ENCODE assay signal across 32 mouse cellular contexts in the genomic region with DNA sequence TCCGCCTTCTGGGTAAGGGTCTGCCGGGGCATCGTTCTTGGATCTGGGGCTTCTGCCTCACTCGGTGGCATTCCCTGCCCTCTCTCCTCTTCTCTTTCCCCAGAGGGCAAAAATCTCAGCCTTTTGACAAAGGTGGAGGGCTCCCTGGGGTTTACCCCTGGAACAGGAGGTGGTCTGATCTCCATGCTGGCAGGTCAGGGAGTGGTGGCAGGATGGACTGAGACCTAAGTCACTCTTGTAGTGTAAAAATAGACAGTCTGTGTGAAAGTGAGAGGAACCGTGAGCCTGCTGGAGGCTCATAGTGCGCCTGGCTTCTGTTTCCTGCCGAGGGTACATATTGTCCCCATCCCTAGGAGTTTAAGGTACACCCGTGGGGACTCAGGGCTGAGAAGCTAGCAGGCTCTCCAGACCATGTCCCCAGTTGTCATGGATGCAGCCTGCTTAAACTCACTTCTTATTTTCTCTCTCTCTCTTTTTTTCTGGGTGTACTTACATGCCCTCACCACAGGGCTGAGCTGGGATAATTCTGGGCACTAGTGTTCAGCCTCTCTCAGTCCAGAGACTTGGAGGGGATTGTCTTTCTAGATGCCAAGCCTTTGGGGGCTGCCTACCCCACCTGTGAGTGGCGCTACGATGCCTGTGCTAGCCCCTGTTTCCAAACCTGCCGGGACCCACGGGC. TPM values are rescaled to one million over a fixed set of nuclear protein-coding genes. Genes with fewer than 3 reads are reported as not detected.
DNase-seq lines count a peak whose midpoint lies in the region; ATAC-seq and TF ChIP-seq lines count a peak whose summit lies in the region.
"Had no signal": no experiment of that assay in that cellular context is flagged by ENCODE, and none has a peak within 500 bp of the region (broad histone marks: within the 10 kb centered on the region; RNA-seq: fewer than 3 reads in every experiment).

No protein-coding gene starts in this region.

- H3K36me3 ChIP-seq in midbrain, embryonic 11.5 days (ENCODE audit: control insufficient read depth, insufficient read depth, low read length): no peaks in the 10 kb centered on the region
- H3K36me3 ChIP-seq in midbrain, embryonic 14.5 days (ENCODE audit: control insufficient read depth, insufficient read depth, low read length): no peaks in the 10 kb centered on the region
- H3K36me3 ChIP-seq in myocyte (ENCODE audit: control insufficient read depth, insufficient read depth): no peaks in the 10 kb centered on the region
- H3K36me3 ChIP-seq in stomach, postnatal 0 days (ENCODE audit: control insufficient read depth, insufficient read depth, low read length): no peaks in the 10 kb centered on the region
- H3K36me3 ChIP-seq: embryonic facial prominence, embryonic 12.5 days; liver, embryonic 13.5 days; midbrain, embryonic 15.5 days had no signal

- H3ac ChIP-seq in myocyte (ENCODE audit: control insufficient read depth, insufficient read length): no peak overlapping the region

- intact Hi-C loops in heart, postnatal 25 days (cut with DNase I): no loop called here

- no peak overlapping the region for H3K4me3 ChIP-seq in midbrain, embryonic 11.5 days (ENCODE audit: low read depth, low read length)
- no peak overlapping the region for H3K4me3 ChIP-seq in midbrain, embryonic 14.5 days (replicated peaks; ENCODE audit: low read depth, low read length)
- H3K4me3 ChIP-seq in myocyte: no peak overlapping the region
- no peak overlapping the region for H3K4me3 ChIP-seq in stomach, postnatal 0 days (ENCODE audit: low read depth, low read length)
- H3K4me3 ChIP-seq: embryonic facial prominence, embryonic 12.5 days; liver, embryonic 13.5 days; megakaryocyte, embryonic 14.5 days; midbrain, embryonic 15.5 days had no signal

- H3K4me1 ChIP-seq in midbrain, embryonic 11.5 days (ENCODE audit: control insufficient read depth, insufficient read depth, low read length): no peaks in the 10 kb centered on the region
- no peaks in the 10 kb centered on the region for H3K4me1 ChIP-seq in midbrain, embryonic 14.5 days (ENCODE audit: control insufficient read depth, insufficient read depth, low read length)
- no peaks in the 10 kb centered on the region for H3K4me1 ChIP-seq in stomach, postnatal 0 days (replicated peaks; ENCODE audit: control insufficient read depth, insufficient read depth)
- H3K4me1 ChIP-seq: embryonic facial prominence, embryonic 12.5 days; liver, embryonic 13.5 days; megakaryocyte, embryonic 14.5 days; midbrain, embryonic 15.5 days had no signal

- 87% methylated on average over 12 of the region's 12 CpGs for WGBS in midbrain, embryonic 11.5 days
- WGBS in midbrain, embryonic 14.5 days: 87% methylated on average over 12 of the region's 12 CpGs
- 84% methylated on average over 12 of the region's 12 CpGs for WGBS in stomach, postnatal 0 days

- ATAC-seq in midbrain, embryonic 11.5 days (ENCODE audit: low FRiP score): no peak
- ATAC-seq in midbrain, embryonic 14.5 days (ENCODE audit: low FRiP score, low TSS enrichment): no peak
- no peak for ATAC-seq in stomach, postnatal 0 days (ENCODE audit: low FRiP score, low TSS enrichment)
- ATAC-seq: forebrain, embryonic 16.5 days; intestine, embryonic 16.5 days; lung, postnatal 0 days; midbrain, embryonic 15.5 days had no signal

- H3K79me2 ChIP-seq in myocyte (ENCODE audit: control insufficient read depth, insufficient read depth): no peaks in the 10 kb centered on the region

- DNase-seq in heart, adult 11 months: peak; percentile 83
- DNase-seq in heart, postnatal 25 days (ENCODE audit: low spot score): no peak
- DNase-seq in midbrain, embryonic 11.5 days (ENCODE audit: low spot score, missing footprints): peak; percentile 78
- no peak for DNase-seq in midbrain, embryonic 14.5 days
- DNase-seq in stomach, postnatal 0 days (ENCODE audit: low spot score): no peak
- DNase-seq in natural killer cell, adult 2 months (ENCODE audit: low spot score in 2 of 2): no peak
- DNase-seq: adrenal gland, adult 8-10 months; B cell, adult 2 months; cerebellum, adult 9-11 months; embryo, embryonic 11 days; heart, postnatal 14 days; kidney, adult 8-10 months; kidney, postnatal 10 days; left cerebral cortex, postnatal 4 days; liver, embryonic 13.5 days; lung, adult 18-20 months; lung, postnatal 4 days; right cerebral cortex, postnatal 25 days; spleen, adult 18-20 months; thymus, adult 18-20 months; thymus, postnatal 25 days had no signal

- H3K4me2 ChIP-seq in midbrain, embryonic 11.5 days: no peak overlapping the region
- H3K4me2 ChIP-seq in midbrain, embryonic 14.5 days (ENCODE audit: low read length): no peak overlapping the region
- H3K4me2 ChIP-seq in myocyte (ENCODE audit: low read depth): peak overlapping the region; percentile 36
- H3K4me2 ChIP-seq in stomach, postnatal 0 days (replicated peaks; ENCODE audit: low read depth): no peak overlapping the region
- H3K4me2 ChIP-seq: embryonic facial prominence, embryonic 12.5 days; liver, embryonic 13.5 days; midbrain, embryonic 15.5 days had no signal

- no peaks in the 10 kb centered on the region for H3K27me3 ChIP-seq in midbrain, embryonic 11.5 days (ENCODE audit: control insufficient read depth, insufficient read depth, low read length)
- H3K27me3 ChIP-seq in midbrain, embryonic 14.5 days (ENCODE audit: control insufficient read depth, insufficient read depth, low read length): no peaks in the 10 kb centered on the region
- no peaks in the 10 kb centered on the region for H3K27me3 ChIP-seq in myocyte (ENCODE audit: control insufficient read depth, insufficient read depth, insufficient read length)
- H3K27me3 ChIP-seq in stomach, postnatal 0 days (ENCODE audit: control insufficient read depth, insufficient read depth, low read length): no peaks in the 10 kb centered on the region
- H3K27me3 ChIP-seq: embryonic facial prominence, embryonic 12.5 days; midbrain, embryonic 15.5 days had no signal

- no peak overlapping the region for H3K9ac ChIP-seq in midbrain, embryonic 11.5 days (ENCODE audit: low read length)
- H3K9ac ChIP-seq in midbrain, embryonic 14.5 days (replicated peaks; ENCODE audit: low read length): no peak overlapping the region
- no peak overlapping the region for H3K9ac ChIP-seq in stomach, postnatal 0 days (ENCODE audit: low read length)
- H3K9ac ChIP-seq: embryonic facial prominence, embryonic 12.5 days; liver, embryonic 13.5 days; midbrain, embryonic 15.5 days had no signal

- no peak overlapping the region for H3K27ac ChIP-seq in midbrain, embryonic 11.5 days (ENCODE audit: low read depth, low read length)
- H3K27ac ChIP-seq in midbrain, embryonic 14.5 days (replicated peaks; ENCODE audit: low read depth, low read length): no peak overlapping the region
- H3K27ac ChIP-seq in stomach, postnatal 0 days (replicated peaks): no peak overlapping the region
- H3K27ac ChIP-seq: embryonic facial prominence, embryonic 12.5 days; liver, embryonic 13.5 days; midbrain, embryonic 15.5 days had no signal

- 0 out of 2 replicates have a peak, but pooled peaks have one; percentile 14 for TF ChIP-seq CTCF in stomach, postnatal 0 days (IDR thresholded peaks at IDR 0.05; ENCODE audit: low read depth)

- H3K9me3 ChIP-seq in midbrain, embryonic 11.5 days (ENCODE audit: control insufficient read depth, low read length): no peaks in the 10 kb centered on the region
- H3K9me3 ChIP-seq in midbrain, embryonic 14.5 days (ENCODE audit: control insufficient read depth, low read length): no peaks in the 10 kb centered on the region
- H3K9me3 ChIP-seq in stomach, postnatal 0 days (ENCODE audit: control insufficient read depth, low read length): no peaks in the 10 kb centered on the region
- H3K9me3 ChIP-seq: embryonic facial prominence, embryonic 12.5 days; liver, embryonic 13.5 days; megakaryocyte, embryonic 14.5 days; midbrain, embryonic 15.5 days had no signal

- no peak for TF ChIP-seq POLR2A in myocyte (IDR thresholded peaks at IDR 0.05; ENCODE audit: insufficient read length, low read depth)

- no peak for TF ChIP-seq EP300 in stomach, postnatal 0 days (optimal IDR thresholded peaks at IDR 0.05)

TF ChIP-seq in myocyte, 11 proteins besides CTCF, POLR2A, EP300 and RAD21:
- no peak for TF ChIP-seq MYOG (IDR thresholded peaks at IDR 0.05; ENCODE audit: control insufficient read depth in 1 of 3, insufficient read depth in 1 of 3, insufficient read length in 2 of 3, low read depth in 2 of 3)
- TF ChIP-seq MAX (IDR thresholded peaks at IDR 0.05; ENCODE audit: low read depth): no peak
- no peak for TF ChIP-seq TCF3 (IDR thresholded peaks at IDR 0.05; ENCODE audit: insufficient read length, low read depth)
TF ChIP-seq in myocyte: peak in this region for 0.

RNA-seq across cellular contexts. Expression of a gene that starts 44.5 kb away (rescaled TPM):
- not detected for total RNA-seq in heart, postnatal 25 days (2021)
- not detected in 2 replicates for polyA plus RNA-seq in midbrain, embryonic 11.5 days (2014; fragmentation: Nextera tagmentation; extraction: Ambion mirVana)
- polyA plus RNA-seq in midbrain, embryonic 14.5 days (2014; fragmentation: Nextera tagmentation; extraction: Ambion mirVana): 0.03 and 0.07 TPM in 2 replicates
- 10.2 TPM for polyA plus RNA-seq in myocyte (2012; fragmentation: generic; extraction: Trizol)
- polyA plus RNA-seq in stomach, postnatal 0 days (2015; fragmentation: Nextera tagmentation; extraction: Ambion mirVana): 0.01 TPM in 1 of 2 replicates, not detected in the other
- total RNA-seq: adrenal gland, postnatal 4 days; heart, postnatal 14 days had no signal
- polyA plus RNA-seq: forebrain, embryonic 16.5 days; heart, embryonic 14.5 days; intestine, embryonic 16.5 days; liver, embryonic 13.5 days; lung, postnatal 0 days; midbrain, embryonic 15.5 days; neural tube, embryonic 14.5 days had no signal

RNA-seq across cellular contexts. Expression of a gene that starts 47.0 kb away (rescaled TPM):
- total RNA-seq in heart, postnatal 25 days (2021): 1 to 10 TPM; 7.4 to 8.6 TPM
- 2.6 and 2.8 TPM in 2 replicates for polyA plus RNA-seq in midbrain, embryonic 11.5 days (2014; fragmentation: Nextera tagmentation; extraction: Ambion mirVana)
- 0.83 and 1.7 TPM in 2 replicates for polyA plus RNA-seq in midbrain, embryonic 14.5 days (2014; fragmentation: Nextera tagmentation; extraction: Ambion mirVana)
- polyA plus RNA-seq in myocyte (2012; fragmentation: generic; extraction: Trizol): not detected
- polyA plus RNA-seq in stomach, postnatal 0 days (2015; fragmentation: Nextera tagmentation; extraction: Ambion mirVana): 1.4 and 2.1 TPM in 2 replicates
- total RNA-seq: layer of hippocampus, postnatal 14 days had no signal
- polyA plus RNA-seq: liver, embryonic 13.5 days had no signal

Comparison
In these comparisons a context has a peak if more than half of its experiments do, and no peak if none do; other contexts are left out.
1. DNase-seq: peak in heart, adult 11 months (single experiment) and midbrain, embryonic 11.5 days (single experiment); none in heart, postnatal 25 days (single experiment), midbrain, embryonic 14.5 days (single experiment), stomach, postnatal 0 days (single experiment) and natural killer cell, adult 2 months (0 of 2).
2. RNA of a gene that starts 44.5 kb away (polyA plus RNA-seq): 10.2 TPM in myocyte (single experiment); 0.03 to 0.07 TPM in midbrain, embryonic 14.5 days, not detected in midbrain, embryonic 11.5 days and 0.01 TPM in stomach, postnatal 0 days; every median in the first group is over 10 times any median in the second.